Mouse (Mus musculus): ENCODE data around the gene Nme4.

DNA sequence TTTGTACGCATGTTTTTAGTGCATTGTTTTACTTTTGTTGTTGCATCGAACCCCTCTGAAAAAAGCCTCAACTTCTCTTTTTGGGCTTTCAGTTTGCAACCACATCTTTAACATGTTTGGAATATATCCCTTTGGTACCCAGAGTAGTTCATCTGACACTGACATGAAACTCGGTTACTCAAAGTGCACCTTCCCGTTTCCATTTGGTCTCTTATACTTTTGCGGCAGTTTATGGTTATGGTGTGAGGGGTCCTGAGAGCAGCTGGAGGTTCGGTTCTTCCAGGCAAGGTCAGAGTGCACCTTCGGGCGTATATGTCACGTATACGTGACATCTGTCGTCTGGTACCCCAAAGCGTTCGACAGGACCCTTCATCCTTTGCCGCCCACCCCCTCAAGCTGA, 17.3 kb upstream of the Nme4 start:
- TF ChIP-seq CTCF (IDR thresholded peaks at IDR 0.05; ENCODE audit: low read depth), result no peak
- no peak for TF ChIP-seq EP300 (IDR thresholded peaks at IDR 0.05; ENCODE audit: low read depth)
